Mouse (Mus musculus) kidney, adult 11 months (tissue): ENCODE measurements around the gene Gng3.
"Not testable (repeated sequence)": the region's sequence is repeated elsewhere in the genome, so short reads cannot be mapped to it uniquely, and the experiment has no call there.

Experiments
- DNase-seq: peaks from one replicate; pipeline ENCODE4 v3.0.0; 2022

Gng3 gene

DNA sequence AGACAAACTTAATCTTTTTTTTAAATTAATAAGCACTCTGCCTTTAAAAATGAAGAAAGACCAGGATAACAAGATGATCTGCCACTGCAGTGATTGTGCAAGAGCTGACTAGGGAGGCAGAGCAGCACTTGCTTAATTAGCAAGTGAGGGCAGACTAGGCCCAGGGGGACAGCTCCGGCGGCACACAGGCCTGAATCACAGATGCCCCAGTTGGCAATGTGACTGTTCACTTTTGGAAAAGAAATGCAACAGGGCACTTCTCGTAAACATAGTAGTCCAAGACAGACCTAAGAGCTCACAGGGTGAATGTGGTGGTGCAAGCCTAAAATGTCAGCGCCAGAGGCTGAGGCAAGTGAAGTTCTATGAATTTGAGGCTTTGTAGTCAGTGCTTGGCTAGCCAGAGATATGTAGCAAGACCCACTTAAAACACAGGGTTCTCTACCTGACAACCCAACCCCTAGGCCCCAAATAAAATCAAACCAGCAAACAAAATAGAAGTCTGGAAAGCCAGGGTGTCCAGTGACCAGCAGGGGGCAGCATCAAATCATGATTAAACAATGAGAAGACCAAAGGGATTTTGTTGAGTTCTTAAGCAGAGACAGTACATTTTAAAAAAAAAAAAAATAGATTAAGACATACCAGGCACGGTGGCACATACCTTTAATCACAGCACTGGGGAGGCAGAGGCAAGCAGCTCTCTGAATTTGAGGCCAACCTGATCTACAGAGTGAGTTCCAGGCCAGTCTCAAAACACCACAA is 5.6 kb upstream of the Gng3 start:
- DNase-seq, result peak; percentile 44

DNA sequence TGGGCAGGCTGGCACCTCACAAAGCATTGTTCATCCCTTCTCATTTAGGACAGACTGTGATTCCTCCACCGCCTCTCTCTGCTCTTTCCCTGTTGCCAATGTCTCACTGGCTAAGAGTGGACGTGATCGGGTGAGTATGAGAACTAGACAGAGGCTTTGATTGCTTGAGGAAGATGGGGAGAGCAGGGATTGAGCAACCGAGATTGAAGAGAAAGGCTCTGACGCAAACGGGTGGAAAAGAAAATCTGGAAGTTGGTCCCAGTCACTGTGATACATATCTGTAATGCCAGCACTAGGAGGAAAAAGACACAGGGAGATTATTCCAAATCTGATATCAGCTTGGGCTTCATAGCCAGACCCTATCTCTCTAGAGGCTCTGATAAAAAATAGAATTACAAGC is 4.0 kb upstream of the Gng3 start:
- DNase-seq, result no peak

DNA sequence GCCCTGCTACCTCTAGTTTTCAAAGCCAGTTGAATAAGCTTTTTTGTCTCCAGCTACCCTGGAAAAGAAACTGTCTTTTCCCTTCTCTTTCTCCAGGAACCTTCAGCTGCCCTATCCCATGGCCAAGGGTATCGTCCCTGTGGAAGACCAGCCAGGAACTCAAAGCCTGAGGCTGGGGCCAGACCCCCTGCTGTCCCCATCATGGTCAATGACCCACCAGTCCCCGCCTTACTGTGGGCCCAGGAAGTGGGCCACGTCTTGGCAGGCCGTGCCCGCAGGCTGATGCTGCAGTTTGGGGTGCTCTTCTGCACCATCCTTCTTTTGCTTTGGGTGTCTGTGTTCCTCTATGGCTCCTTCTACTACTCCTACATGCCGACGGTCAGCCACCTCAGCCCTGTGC is 2.0 kb upstream of the Gng3 start:
- no peak for DNase-seq

DNA sequence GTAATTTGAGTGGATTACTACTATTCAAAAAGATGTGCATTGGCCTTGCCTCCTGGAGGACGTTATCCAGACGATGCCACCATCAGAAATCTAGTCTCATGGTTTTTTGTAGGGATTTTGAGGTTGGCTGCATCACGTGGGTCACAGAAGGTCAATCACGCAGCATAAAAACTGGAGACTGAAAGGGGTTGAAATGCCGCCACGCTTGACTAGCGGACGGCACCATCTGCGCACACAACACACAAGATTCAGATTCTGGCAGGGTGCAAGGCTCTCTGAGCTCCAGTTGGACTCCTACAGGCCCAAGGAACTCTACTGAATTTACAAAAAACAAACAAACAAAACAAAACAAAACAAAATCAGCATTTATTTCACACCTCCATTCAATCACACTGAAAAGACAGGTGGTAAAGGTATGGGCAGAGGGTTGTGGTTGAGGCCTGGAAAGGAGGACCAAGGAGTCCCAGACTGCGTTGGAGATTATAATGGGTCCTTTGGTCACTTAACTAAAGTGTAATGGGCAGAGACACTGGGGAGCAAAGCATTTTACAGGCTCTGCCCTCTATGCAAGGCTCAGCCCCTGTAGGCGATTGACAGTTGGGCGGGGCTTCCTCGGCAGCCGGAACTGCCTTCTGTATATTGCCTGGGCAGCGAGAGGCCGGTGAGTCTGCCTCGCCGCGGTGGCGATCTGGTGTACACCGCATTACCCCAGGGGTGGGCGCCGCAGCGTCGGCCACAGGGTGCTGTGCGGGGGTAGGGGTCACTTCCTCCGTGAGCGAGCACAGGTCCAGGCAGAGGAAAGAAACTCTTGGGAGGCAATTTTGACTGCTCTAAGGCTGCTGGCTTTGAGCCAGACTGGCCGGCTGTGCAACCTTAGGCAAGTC is 1.2 kb upstream of the Gng3 start:
- peak; percentile 85 for DNase-seq

DNA sequence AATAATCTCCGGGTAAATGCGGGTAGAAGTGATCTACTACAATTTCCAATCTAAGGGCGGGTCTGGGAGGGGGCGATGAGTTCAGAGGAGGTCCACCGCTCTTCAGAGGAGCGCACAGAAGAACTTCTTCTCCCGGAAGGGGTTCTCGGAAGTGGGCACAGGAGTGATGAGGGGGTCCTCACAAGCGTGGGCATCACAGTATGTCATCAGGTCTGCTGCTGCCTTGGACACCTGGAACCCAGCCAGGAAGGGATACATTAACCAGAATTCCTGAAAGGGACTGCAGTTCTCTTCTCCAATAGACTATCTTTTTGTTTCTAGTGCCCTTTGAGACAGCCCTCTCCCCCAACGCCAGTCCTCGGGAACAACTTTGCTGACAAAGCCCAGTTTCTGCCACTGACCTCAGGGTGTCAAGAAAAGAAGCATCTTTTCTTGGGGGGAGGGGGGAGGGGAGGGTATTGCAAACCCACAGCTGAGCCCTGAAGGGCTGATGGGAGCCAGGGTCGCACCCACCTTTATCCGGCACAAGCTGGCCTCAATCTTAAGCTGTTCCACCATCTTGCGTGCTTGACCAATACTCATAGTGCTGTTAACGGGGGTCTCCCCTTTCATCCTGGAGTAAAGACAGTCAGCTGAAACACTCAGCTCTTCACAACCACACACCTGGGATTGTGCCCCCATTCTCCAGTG is 808 bp downstream of the Gng3 start:
- peak; percentile 68 for DNase-seq

DNA sequence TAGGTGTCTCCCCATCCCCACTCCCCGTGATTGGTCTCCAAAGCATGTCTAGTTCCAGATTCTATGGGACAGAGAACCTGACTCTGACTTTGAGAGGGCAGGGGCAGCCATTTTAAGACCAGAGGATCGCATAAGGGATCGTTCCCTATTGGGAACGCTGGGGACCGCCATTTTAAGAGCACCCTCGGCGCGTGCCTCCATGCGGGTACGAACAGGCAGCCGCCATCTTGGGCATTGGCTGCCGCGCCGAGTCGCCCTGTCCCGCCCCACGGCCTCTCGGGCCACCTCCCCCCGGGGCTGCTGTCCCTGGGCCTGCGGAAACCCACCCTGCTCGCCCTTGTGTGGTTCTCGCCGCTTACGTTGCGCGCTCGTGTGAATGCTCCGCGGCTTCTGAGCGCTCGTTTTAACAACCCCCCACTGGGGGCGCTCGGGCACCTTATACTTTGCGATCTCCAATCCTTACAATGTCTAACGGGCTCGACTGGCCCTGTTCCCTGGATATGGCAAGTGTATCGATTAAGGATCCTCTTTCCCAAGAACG is 1.7 kb downstream of the Gng3 start, which contains the start of gene Bscl2:
Bscl2 (plus strand) TSS at position 217 of the 541 bp plus-strand sequence.
- peak; percentile 88 for DNase-seq

DNA sequence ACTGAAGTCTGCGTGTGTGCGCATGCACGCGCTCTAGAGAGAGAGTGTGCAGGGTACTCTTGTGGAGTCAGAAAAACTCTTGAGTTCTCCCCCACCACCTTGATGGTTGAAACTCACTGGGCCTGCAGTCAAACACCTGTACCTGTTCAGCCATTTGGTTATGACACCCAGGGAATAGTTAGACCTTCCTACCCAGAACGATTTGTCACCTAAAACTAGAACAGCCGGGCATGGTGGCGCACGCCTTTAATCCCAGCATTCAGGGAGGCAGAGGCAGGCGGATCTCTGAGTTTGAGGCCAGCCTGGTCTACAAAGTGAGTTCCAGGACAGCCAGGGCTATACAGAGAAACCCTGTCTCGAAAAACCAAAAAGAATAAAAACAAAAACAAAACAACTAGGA is 2.7 kb downstream of the Gng3 start:
- DNase-seq, result not testable (repeated sequence)

DNA sequence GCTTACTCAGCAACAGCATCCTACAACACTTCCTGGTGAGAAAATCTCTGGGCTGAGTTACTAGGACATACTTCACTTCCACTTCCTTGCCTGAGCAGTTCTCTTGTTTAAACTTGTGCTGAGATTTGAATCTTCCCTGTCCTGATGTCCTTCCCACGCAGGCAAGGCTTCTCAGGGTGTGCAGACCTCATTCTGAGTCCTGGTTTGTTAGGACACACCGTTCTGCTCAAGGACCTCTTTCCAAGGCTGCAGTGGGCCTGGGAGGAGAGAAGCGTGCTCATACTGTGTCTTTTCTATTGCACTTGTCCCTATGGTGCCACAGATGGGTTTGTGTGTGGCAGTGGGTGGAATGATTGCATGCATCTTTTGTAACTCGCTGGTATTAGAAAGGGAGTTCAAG is 6.0 kb downstream of the Gng3 start:
- DNase-seq, result no peak

DNA sequence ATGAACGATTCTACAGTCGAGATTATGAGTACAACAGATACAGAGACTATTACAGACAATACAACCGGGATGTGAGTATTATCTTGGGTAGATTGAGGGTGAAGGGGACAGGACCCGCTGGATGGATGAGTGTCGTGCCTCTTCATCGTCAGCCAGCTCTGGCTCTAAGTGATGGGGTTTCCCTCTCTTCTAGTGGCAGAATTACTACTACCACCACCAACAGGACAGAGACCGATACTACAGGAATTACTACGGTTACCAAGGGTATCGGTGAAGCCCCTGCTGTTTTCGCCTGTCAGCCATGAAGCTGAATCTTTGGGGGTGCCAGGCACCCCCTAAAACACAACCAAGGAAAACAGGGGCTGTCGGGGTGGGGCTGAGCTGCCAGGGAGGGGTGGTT is 7.7 kb downstream of the Gng3 start:
- no peak for DNase-seq

DNA sequence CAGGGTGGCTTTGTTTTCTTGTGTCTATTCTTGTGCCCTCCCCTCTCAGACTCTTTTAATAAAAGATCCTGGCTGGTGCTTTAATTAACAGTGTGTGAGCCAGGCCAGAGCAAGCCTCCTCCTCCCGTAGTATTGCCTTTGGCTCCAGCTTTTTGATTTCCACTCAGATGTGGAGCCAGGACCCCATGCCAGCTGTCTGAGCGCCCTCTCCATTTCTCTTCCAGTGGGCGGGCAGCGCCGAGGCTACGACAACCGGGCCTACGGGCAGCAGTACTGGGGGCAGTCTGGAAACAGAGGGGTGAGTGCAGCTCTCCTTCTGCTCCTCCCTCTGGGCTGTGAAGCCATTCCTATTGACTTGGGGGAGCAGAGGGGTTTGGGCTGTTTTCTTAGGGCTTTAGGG is 8.3 kb downstream of the Gng3 start:
- no peak for DNase-seq

DNA sequence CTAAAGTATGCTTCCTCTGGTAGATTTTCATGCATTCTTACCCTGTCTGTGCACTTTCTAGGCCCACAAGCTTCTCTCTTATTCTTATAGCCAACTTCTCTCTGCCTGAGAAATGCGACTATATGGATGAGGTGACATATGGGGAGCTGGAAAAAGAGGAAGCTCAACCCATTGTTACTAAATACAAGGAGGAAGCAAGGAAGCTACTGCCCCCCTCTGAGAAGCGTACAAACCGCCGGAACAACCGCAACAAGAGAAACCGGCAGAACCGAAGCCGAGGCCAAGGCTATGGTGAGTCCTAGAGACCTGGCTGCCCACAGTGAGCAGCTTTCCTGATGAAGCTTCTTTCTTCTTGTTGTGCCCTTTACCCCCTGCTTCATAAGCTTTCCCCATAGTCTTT is 9.3 kb downstream of the Gng3 start, which contains the start of gene AC129217.1:
AC129217.1 (plus strand) TSS at position 114 of the 400 bp plus-strand sequence.
- DNase-seq, result no peak

DNA sequence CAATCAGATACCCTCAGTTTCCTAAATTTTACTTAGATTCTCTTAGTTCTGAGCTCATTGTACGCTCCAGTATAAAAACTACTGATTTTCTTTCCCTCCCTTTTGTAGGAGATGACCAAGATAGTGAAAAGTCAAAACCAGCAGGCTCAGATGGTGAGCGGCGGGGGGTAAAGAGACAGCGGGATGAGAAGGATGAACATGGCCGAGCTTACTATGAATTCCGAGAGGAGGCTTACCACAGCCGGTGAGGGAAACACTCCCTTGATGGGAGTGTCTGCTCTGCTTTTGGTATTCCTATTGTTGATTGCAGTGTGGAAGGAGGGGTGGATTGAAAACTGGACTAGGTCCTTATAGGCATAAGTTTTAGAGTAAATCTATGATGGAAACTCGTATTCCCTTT is 16.3 kb downstream of the Gng3 start:
- no peak for DNase-seq

DNA sequence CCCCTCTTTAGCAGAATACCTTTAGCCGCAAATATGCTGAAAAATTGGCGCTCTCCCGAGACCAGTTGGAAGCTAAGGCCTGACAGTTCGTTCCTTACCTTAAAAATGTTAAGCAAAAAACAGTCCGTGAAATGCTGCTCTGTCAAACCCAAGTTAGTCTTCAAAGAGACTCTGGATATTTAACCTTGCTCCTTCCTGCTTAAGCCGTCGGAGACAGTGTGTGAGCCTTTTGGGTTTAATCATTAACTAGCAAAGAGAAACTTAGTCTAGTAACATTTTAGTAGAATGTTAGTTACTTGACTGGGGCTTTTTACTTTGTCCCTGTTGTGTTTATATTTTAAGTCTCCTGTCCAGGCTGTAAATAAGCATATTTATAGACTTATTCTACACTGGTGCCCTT is 17.8 kb downstream of the Gng3 start:
- peak; percentile 54 for DNase-seq

DNA sequence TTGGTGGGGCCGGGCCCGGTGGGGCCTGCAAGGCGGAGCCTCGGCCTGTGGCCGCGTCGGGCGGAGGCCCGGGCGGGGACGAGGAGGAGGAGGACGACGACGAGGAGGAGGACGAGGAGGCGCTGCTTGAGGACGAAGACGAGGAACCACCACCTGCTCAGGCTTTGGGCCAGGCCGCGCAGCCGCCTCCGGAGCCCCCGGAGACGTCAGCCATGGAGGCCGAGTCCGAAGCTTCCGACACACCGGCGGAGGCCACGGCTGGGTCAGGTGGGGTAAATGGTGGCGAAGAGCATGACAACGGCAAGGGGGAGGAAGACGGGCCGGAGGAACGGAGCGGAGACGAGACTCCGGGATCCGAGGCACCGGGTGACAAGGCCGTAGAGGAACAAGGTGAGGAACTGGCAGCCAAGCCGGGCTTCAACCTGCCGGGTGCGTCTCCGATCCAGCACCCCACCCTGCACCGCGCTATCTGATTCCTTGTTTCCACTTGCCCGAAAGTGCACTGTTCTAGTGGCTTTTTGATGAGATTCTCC is 18.5 kb downstream of the Gng3 start:
- DNase-seq, result peak; percentile 43

DNA sequence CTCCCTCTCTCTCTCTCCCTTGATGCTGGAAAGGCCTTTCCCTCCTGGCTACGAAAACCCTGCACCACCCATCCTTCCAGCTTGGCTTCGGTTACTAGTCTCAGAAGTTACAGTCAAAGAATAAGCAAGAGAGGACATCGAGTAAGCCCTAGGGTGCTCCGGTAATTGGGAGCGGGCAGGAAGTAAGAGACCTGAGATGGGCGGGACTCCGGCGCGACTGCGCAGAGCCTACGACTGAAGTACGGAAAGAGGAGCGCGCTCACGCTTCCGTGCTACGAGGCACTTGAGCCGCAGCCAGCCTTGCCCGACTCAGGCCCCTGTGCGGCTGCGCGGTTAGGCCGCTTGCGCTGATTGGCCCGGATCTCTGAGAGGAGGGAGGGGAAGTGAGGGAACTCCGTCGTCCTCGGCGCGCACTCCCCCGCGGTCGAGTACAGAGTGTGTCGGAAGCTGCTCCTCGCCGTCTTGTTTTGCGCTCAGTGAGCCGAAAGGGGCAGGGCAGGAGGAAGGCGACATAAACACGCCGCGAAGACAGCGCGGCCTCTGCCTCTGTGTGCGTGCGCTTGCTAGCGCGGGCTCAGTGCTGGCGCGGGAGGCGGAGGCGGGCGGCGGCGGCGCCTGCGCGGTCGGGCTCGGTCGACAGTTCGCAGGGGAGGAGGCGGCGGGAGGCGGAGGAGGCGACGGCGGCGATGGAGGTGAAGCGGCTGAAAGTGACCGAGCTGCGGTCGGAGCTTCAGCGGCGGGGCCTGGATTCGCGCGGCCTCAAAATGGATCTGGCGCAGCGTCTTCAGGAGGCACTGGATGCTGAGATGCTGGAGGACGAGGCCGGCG is 19.2 kb downstream of the Gng3 start, which contains the start of gene Hnrnpul2:
Hnrnpul2 (plus strand) TSS at position 415 of the 828 bp plus-strand sequence.
- DNase-seq, result peak; percentile 99

DNA sequence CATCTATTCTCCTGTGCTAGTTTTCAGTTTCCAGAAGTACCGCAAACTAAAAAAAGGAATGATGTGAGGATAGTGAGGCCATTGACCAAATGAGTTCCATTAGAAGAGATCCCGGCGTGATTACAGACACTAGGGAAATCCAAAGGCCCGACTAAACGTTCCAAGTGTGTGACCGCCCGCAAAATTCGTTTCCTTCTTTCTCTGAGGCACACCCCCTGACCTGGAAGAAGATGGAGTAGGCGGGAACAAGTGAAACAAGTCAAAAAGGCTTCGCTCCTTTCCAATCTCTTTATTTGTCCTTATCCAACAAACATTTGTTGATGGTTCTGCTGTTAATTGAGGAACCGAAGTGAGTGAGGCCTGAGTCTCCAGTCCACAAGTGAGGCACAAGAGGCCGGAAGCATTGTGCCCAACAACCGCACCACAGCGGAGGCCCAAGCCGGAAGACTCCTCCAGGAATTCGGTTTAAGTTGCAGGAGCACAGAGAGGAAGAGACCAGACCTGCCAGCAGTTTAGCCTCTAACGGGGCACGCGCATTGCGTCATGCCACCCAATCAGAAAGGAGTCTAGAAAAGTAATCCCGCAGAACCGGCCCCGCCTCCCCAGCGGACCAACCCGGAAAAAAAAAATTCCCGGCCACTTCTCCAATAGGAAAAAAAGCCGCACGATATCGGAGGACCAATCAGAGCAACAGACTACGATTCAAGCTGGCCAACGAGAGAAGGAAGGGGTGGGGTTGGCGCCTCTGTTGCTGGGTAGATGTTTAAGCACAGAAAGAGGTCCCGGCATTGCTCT is 20.0 kb downstream of the Gng3 start, which contains the start of gene Ttc9c:
Ttc9c (minus strand) TSS at position 533 of the 795 bp plus-strand sequence.
- DNase-seq, result peak; percentile 99

DNA sequence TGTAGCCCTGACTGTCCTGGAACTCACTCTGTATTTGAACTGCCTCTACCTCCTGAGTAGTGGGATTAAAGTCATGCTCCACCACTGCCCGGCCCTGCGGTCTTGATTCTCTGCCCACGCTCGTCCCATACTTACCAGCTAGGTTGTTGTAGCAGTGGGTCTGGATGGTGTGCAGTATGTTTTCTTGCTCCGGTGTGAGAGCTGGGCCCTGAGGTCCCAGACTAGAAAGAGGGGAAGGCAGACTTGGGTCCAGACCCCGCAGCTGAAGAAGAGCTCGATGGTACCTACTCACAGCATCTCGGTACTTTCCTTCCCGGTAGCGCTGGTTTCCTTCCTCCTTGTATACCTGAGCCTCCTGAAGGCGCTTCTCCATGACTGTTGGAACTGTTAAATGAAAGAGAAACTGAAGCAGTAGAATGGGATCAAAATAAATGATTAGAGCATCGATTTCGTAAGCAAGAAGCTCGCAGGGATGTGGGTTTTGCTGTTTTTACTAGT is 20.6 kb downstream of the Gng3 start:
- DNase-seq, result no peak

DNA sequence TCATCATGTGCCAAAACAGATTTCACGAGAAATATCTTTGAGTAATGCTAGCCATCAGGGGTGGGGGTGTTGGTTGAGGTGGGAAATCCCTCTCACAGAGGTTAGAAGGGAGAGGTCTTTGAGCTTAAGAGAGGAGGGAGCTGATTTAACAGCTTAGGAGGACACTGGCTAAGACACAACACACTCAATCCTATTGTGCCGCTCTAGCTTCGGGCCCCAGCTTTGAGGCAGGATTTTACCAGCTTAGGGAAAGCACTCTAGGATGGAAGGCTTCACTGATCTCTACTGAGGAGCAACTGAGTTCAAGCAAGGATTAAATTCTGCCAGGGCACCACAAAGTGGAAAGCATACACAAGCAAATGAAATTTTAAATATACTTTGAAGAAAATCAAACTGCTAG is 22.0 kb downstream of the Gng3 start:
- DNase-seq, result no peak

DNA sequence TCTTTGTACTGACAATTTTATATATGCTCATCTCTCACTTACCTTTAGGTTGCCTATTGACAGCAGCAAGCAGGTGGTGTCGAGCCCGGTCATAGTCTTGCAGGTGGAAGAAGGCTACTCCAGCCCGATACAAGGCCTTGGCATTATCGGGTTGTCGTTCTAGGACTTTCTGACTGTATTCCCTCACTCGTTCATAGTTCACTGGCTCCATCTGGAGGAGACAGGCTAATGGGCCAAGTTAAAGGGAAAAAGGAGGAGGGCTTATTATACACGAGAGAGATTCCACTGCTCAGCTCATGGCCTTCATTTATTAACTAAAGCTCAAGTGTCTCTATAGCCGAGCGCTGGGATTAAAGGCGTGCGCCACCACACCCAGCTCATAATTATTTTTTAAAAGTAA is 23.2 kb downstream of the Gng3 start:
- peak; percentile 48 for DNase-seq

DNA sequence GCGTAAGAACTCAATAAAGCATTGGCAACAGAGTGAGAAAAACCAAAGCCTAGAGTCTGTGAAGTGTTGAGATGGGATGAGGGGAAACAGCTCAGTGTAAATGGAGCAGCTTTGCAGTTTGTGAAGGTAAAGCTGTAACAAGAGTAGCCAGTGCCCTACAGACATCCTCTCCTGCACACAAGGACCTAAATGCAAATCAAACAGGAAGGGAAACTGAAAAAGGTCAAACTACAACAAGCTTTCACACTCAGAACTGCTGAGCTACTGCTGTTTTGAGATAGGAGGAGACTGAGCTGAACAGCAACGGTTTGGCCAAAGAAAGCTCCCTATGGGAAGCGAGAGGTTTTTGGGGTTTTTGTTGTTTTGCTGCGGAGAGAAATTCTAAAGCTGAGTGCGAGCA is 32.2 kb downstream of the Gng3 start:
- DNase-seq, result no peak
